Mouse (Mus musculus) ES-Bruce4 (cell line): ENCODE data around the gene Castor2. TPM values are rescaled to one million over a fixed set of nuclear protein-coding genes. Genes with fewer than 3 reads are reported as not detected.

Source experiments
- H3K27ac ChIP-seq: 2 replicates; pipeline ENCODE4 v1.5.1; 2012; ENCODE audit warnings: low read length, inconsistent platforms; ENCODE audit not compliant: insufficient read depth
- H3K27me3 ChIP-seq: 2 replicates; pipeline ENCODE4 v1.6.1; 2012; ENCODE audit warnings: mild to moderate bottlenecking, low read length, inconsistent platforms; ENCODE audit not compliant: control insufficient read depth, poor library complexity, insufficient read depth, severe bottlenecking
- H3K36me3 ChIP-seq: 2 replicates; pipeline ENCODE4 v1.6.1; 2012; ENCODE audit warnings: inconsistent platforms, mild to moderate bottlenecking, low read length, moderate library complexity; ENCODE audit not compliant: control insufficient read depth, poor library complexity, insufficient read depth, severe bottlenecking
- H3K4me1 ChIP-seq: one replicate; pipeline ENCODE4 v1.8.1; 2011; ENCODE audit warnings: low read length; ENCODE audit not compliant: control insufficient read depth, insufficient read depth
- H3K4me3 ChIP-seq: 2 replicates; pipeline ENCODE4 v1.5.1; 2011; ENCODE audit warnings: low read depth, mild to moderate bottlenecking, low read length
- H3K9ac ChIP-seq: 2 replicates; pipeline ENCODE4 v1.6.1; 2012; ENCODE audit warnings: low read depth, mild to moderate bottlenecking, inconsistent platforms; ENCODE audit not compliant: poor library complexity, severe bottlenecking
- H3K9me3 ChIP-seq: replicated peaks from 2 replicates; pipeline ENCODE4 v1.6.1; 2012; ENCODE audit warnings: mild to moderate bottlenecking, low read length, inconsistent platforms; ENCODE audit not compliant: control insufficient read depth, poor library complexity, insufficient read depth, severe bottlenecking
- CTCF ChIP-seq: IDR thresholded peaks from one replicate; pipeline ENCODE4 v1.8.1; 2011; ENCODE audit warnings: low read depth, low read length
- EP300 ChIP-seq: IDR thresholded peaks from 2 replicates; pipeline ENCODE4 v1.6.1; 2011; ENCODE audit warnings: low read depth, low read length; ENCODE audit not compliant: insufficient read depth
- POLR2A ChIP-seq: IDR thresholded peaks from one replicate; pipeline ENCODE4 v1.8.1; 2011; ENCODE audit warnings: low read length; ENCODE audit not compliant: insufficient read depth
- polyA plus RNA-seq: library from polyadenylated mRNA; stranded (reverse); fragments of >200 nt; gene quantifications from 2 replicates; pipeline ENCODE4 v1.2.4, GENCODE M21; 2011; ENCODE audit warnings: low read depth; ENCODE audit not compliant: missing spikeins, insufficient read depth, insufficient read length

Gene Castor2
- polyA plus RNA-seq, 1 experiment, result 11.1 TPM

DNA sequence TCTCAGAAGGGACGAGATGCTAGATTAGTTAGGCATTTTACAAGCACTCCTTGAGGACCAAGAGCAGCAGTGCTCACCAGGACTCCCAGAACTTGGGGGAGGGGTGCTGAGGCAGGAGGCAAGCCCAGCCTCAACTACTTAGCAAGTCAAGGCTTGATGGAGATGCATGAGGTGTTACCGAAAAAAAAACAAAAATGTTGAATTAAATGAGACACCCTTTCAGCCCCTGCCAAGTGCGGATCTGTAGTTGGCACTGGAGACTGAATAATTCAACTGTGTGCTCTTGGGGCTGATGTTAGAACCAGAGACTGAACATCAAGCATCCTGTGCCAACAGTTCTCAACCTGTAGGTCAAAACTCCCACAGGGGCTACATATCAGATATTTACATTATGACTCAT is 33.2 kb upstream of the Castor2 start:
- Histone ChIP-seq H3K9me3 (peaks cover 12% of the 10 kb centered on the region; the same call in 1 of the 2 replicates), H3K4me3 (no peak overlapping the region), H3K9ac (no peak overlapping the region), H3K27me3 (no peaks in the 10 kb centered on the region), H3K4me1 (no peaks in the 10 kb centered on the region), H3K36me3 (no peaks in the 10 kb centered on the region), H3K27ac (no peak overlapping the region)
- TF ChIP-seq CTCF (no peak), EP300 (no peak), POLR2A (no peak)

DNA sequence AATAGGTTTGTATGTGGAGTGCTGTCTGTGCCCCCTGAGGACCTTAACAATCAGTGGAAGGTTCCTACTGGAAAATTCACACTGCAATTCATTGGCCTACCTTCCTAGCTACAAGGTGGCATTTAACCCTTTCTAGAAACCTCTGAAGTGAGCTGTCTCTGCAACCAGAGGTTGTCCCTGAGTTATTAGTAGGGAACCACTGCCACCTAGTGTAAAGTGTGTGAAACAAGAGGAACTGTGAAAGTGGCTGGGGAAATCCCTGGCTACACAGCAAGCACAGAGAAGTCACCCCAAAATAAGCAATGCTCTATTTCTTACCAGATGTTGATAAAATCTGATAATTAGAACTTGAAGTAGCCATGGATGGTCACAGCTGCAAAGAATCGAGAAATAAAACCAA is 31.6 kb upstream of the Castor2 start:
- Histone ChIP-seq H3K27ac (no peak overlapping the region), H3K27me3 (no peaks in the 10 kb centered on the region), H3K4me3 (no peak overlapping the region), H3K36me3 (no peaks in the 10 kb centered on the region), H3K9me3 (peaks cover 12% of the 10 kb centered on the region; the same call in 1 of the 2 replicates), H3K9ac (no peak overlapping the region), H3K4me1 (no peaks in the 10 kb centered on the region)
- TF ChIP-seq EP300 (no peak), POLR2A (no peak), CTCF (no peak)

DNA sequence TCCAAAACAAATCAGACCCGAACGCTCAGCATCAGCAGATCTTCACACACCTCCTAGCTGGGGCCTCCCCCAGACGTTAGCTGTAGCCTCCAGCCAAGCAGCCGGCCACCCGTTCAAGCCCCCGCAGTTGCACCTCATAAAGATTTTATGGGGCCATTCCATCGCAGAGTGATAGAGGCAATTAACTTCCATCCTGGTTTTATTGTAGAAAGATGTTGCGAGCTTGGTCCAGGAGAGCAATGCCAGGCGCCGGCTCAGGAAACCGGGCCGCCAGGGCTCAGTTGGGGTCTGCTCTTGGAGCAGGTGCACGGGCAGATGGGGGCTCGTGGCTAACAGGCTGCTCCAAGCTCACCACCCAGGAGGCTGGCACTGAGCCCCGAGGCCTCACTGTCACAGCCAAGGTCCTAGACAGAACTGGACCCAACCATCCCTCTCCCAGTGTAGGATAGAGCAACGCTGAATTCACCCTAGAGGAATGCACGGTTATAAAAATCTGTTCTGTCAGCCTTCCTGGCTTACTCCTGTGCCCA is 25.9 kb upstream of the Castor2 start:
- Histone ChIP-seq H3K36me3 (no peaks in the 10 kb centered on the region), H3K27ac (no peak overlapping the region), H3K4me1 (no peaks in the 10 kb centered on the region), H3K4me3 (no peak overlapping the region), H3K27me3 (no peaks in the 10 kb centered on the region), H3K9ac (no peak overlapping the region), H3K9me3 (peaks cover 18% of the 10 kb centered on the region)
- TF ChIP-seq POLR2A, result no peak
- no peak for TF ChIP-seq EP300
- TF ChIP-seq CTCF, result no peak

DNA sequence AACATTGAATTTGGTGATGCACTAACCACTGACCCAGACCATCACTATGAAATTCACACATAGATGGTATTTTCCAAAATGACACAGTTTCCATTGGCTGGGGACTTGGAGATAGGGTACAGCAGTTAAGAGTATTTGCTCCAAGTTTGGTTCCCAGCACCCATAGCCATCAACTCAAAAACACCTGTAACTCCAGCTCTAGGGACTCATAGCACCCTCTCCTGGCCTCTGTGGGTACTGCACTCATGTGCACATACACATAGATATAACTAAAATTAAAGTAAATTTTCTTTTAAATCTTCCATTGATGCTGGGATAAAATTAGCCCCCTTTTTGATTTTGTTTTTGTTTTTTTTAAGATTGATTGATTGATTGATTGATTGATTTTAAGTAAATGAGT is 25.1 kb upstream of the Castor2 start:
- no peaks in the 10 kb centered on the region for H3K36me3 ChIP-seq
- no peak overlapping the region for H3K9ac ChIP-seq
- H3K27me3 ChIP-seq, result no peaks in the 10 kb centered on the region
- H3K4me1 ChIP-seq, result no peaks in the 10 kb centered on the region
- no peak for TF ChIP-seq EP300
- no peak for TF ChIP-seq POLR2A
- no peak for TF ChIP-seq CTCF
- H3K4me3 ChIP-seq, result no peak overlapping the region
- peaks cover 19% of the 10 kb centered on the region for H3K9me3 ChIP-seq
- H3K27ac ChIP-seq, result no peak overlapping the region

DNA sequence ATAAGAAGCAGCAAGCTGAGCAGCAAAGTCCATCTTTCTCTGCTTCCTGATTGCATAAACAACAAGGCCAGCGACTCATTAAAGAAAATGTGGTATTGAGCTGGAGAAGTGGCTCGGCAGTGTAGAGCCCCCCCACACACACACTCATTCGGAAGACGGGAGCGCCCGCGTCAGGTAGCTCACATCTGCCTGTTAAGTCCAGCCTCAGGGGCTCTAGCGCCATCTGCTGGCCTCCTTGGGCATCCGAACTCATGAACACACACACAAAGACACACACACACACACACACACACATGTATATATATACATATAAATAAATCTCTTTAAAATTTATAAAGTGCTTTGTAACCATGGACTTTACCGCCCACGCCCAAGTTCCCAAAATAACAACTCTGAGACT is 23.3 kb upstream of the Castor2 start:
- no peak overlapping the region for H3K27ac ChIP-seq
- no peak overlapping the region for H3K9ac ChIP-seq
- H3K9me3 ChIP-seq, result peaks cover 7% of the 10 kb centered on the region
- no peaks in the 10 kb centered on the region for H3K36me3 ChIP-seq
- H3K4me1 ChIP-seq, result no peaks in the 10 kb centered on the region
- TF ChIP-seq POLR2A (no peak), CTCF (peak; percentile 36)
- no peaks in the 10 kb centered on the region for H3K27me3 ChIP-seq
- H3K4me3 ChIP-seq, result no peak overlapping the region

DNA sequence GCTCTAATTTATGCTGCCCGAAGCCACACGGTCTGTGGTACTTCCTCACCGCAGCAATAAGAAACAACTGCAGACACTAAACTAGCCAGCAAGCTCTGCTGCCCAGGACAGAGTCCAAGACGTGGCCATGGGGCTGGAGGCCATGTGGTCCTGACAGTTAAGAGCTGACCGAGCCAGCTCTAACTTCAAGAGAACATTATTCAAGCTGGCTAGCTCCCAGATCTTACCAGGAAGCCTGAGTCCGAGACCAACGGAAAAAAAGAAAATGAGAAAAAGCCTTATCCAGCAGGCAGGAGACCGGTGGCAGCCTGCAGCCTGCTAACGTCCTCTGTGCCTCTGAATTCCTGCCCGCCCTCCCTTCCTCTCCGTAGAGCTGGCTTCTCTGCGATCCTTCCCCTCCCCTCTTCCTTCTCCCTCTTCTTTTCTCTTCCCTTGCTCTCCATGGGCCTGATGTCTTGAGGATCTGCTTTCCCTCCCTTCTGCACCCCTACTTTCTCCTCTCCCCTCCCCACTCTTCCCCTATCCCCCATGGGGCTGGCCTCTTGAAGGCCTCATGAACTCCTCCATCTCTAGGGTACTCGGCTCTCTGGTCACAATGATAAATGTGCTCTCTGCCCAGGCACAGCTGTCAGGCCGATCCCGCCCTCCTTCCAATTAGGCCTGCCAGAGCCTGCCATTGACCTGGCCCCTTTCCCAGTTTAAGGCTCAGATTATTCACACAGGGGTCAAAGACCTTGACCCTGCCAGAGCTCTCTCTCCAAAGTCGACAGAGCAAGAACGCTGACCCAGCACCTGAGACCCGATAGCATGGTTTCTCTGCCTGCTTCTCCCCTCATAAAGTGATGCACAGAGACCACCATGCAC is 18.6 kb upstream of the Castor2 start:
- no peak overlapping the region for H3K27ac ChIP-seq
- H3K9me3 ChIP-seq, result peaks cover 7% of the 10 kb centered on the region
- H3K4me3 ChIP-seq, result no peak overlapping the region

More for the DNA sequence above, 18.6 kb upstream of the Castor2 start:
- Histone ChIP-seq H3K36me3 (no peaks in the 10 kb centered on the region), H3K27me3 (no peaks in the 10 kb centered on the region), H3K9ac (no peak overlapping the region), H3K4me1 (no peaks in the 10 kb centered on the region)
- TF ChIP-seq POLR2A (no peak), CTCF (no peak), EP300 (no peak)
